Mouse (Mus musculus) kidney, postnatal 0 days (tissue): ENCODE measurements around the gene Myo3b. TPM values are rescaled to one million over a fixed set of nuclear protein-coding genes. Genes with fewer than 3 reads are reported as not detected.
"Not testable (repeated sequence)": the region's sequence is repeated elsewhere in the genome, so short reads cannot be mapped to it uniquely, and the experiment has no call there.

Source experiments
- ATAC-seq: fragments of 200-750 bp; cut with Nextera tagmentation; replicated peaks from 2 replicates; pipeline ENCODE4 v1.8.0; 2017; ENCODE audit warnings: low read depth, moderate number of reproducible peaks, moderate TSS enrichment, moderate library complexity; ENCODE audit not compliant: low FRiP score
- DNase-seq: peaks from one replicate; pipeline ENCODE4 v3.0.0-alpha.2; 2016; ENCODE audit warnings: low spot score
- H3K27ac ChIP-seq: fragments of 300-500 bp; sonication (generic); 2 replicates; pipeline ENCODE4 v1.5.1; 2014; ENCODE audit warnings: mild to moderate bottlenecking
- H3K27me3 ChIP-seq: fragments of 300-500 bp; sonication (generic); 2 replicates; pipeline ENCODE4 v1.6.1; 2014; ENCODE audit warnings: low read length, mixed read lengths; ENCODE audit not compliant: insufficient read depth
- H3K36me3 ChIP-seq: fragments of 300-500 bp; sonication (generic); 2 replicates; pipeline ENCODE4 v1.6.1; 2014; ENCODE audit warnings: low read length, mixed read lengths; ENCODE audit not compliant: insufficient read depth
- H3K4me1 ChIP-seq: fragments of 300-500 bp; sonication (generic); replicated peaks from 2 replicates; pipeline ENCODE4 v1.6.1; 2014; ENCODE audit warnings: antibody characterized with exemption, low read length, mixed read lengths; ENCODE audit not compliant: insufficient read depth
- H3K4me2 ChIP-seq: fragments of 300-500 bp; sonication (generic); 2 replicates; pipeline ENCODE4 v1.6.1; 2014; ENCODE audit warnings: mild to moderate bottlenecking, low read length, moderate library complexity, mixed read lengths
- H3K4me3 ChIP-seq: fragments of 300-500 bp; sonication (generic); replicated peaks from 2 replicates; pipeline ENCODE4 v1.5.1; 2014; ENCODE audit warnings: low read depth, low read length
- H3K9ac ChIP-seq: fragments of 300-500 bp; sonication (generic); 2 replicates; pipeline ENCODE4 v1.6.1; 2014; ENCODE audit warnings: low read depth, low read length
- H3K9me3 ChIP-seq: fragments of 300-500 bp; sonication (generic); replicated peaks from 2 replicates; pipeline ENCODE4 v1.6.1; 2016; ENCODE audit warnings: low read length, inconsistent platforms, mixed read lengths
- CTCF ChIP-seq: IDR thresholded peaks from 2 replicates; pipeline ENCODE4 v1.5.1; 2016; ENCODE audit warnings: antibody characterized with exemption, low read depth, mild to moderate bottlenecking, moderate library complexity
- WGBS: fragments of 180-500 bp; shearing (Covaris S2); extraction: QIAGEN DNeasy Blood & Tissue Kit; methylation state at CpG from one replicate; pipeline ENCODE4 v1.1.7; 2014; 5-methylcytosine and 5-hydroxymethylcytosine counted together
- polyA plus RNA-seq: library from polyadenylated mRNA; unstranded; fragments of >200 nt; fragmentation: Nextera tagmentation; extraction: Ambion mirVana; gene quantifications from 2 replicates; pipeline ENCODE4 v1.2.1, GENCODE M21; 2015

The Myo3b gene
- polyA plus RNA-seq, 1 experiment from 2014 or later = 1.3 TPM

DNA sequence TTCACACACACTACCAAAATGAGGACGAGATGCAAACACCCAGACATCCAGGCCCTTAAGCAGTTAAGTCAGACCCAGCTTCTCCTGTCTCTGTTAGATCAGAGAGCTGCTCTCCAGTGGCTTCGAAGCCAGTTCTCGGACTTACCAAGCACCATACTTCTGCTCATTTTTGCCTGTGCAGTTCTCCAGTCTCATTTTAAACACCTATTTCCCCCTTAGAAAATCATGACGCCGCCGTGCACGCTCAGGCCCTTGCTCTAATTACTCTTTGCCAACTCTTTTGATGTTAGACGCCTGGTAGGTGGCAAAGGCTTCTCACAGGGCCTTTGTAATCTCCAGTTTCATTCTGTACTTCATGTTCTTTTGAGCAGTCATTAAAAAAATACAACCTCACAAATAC, 179.5 kb downstream of the Myo3b start:
- 39% methylated on average over 8 of the region's 8 CpGs for WGBS
- no peaks in the 10 kb centered on the region for H3K36me3 ChIP-seq
- TF ChIP-seq CTCF = no peak

DNA sequence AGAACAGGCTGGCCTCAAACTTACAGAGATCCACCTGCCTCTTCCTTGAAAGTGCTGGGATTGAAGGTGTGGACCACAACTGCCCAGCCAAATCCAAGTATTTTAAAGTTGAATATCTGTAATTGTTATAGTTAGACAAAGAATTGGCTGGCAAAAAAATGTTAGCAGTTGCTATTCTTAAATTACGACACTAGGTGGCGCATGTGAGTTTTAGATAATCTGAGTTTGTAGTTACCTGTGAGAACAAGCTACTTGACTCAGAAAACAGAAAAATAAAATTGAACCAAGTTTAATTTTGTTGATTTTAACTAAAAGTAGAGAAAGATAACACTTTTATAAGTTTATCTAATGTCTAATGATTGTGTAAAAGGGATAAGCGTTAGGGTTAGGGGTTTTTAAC, 187.8 kb downstream of the Myo3b start:
- 12% methylated on average over 3 of the region's 3 CpGs for WGBS
- peak; percentile 80 for TF ChIP-seq CTCF
- Histone ChIP-seq H3K9me3 (no peaks in the 10 kb centered on the region), H3K27me3 (no peaks in the 10 kb centered on the region), H3K4me3 (no peak overlapping the region), H3K4me2 (no peak overlapping the region), H3K9ac (no peak overlapping the region), H3K27ac (no peak overlapping the region), H3K36me3 (no peaks in the 10 kb centered on the region), H3K4me1 (no peaks in the 10 kb centered on the region)
- DNase-seq (peak; percentile 70), ATAC-seq (no peak)

More for the DNA sequence above, 179.5 kb downstream of the Myo3b start:
- no peak overlapping the region for H3K9ac ChIP-seq
- H3K9me3 ChIP-seq = no peaks in the 10 kb centered on the region
- H3K27ac ChIP-seq = no peak overlapping the region
- H3K4me2 ChIP-seq = no peak overlapping the region
- H3K27me3 ChIP-seq = no peaks in the 10 kb centered on the region
- DNase-seq = no peak
- H3K4me3 ChIP-seq = no peak overlapping the region
- ATAC-seq = no peak
- no peaks in the 10 kb centered on the region for H3K4me1 ChIP-seq

DNA sequence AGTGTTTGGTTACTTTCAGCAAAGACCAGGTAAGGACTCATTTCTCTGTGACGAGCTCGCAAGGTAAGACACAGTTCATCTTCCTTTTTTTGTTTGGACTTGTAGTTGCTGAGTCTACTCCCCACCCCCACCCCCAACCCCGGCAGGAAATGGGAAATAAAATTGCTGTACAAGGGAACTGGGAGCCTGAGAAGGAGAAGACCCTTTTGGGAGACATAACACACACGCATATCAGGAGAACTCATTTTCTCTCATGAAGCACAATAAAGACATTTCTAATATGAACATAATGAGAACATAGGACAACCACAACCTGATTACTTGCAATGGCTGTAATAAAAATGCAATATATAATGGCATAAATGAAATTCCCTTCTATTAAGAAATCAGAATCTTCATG, 195.5 kb downstream of the Myo3b start:
- DNase-seq, ATAC-seq, H3K27ac ChIP-seq, H3K4me1 ChIP-seq, H3K9me3 ChIP-seq, H3K27me3 ChIP-seq, H3K36me3 ChIP-seq, H3K9ac ChIP-seq, H3K4me2 ChIP-seq, H3K4me3 ChIP-seq: not testable (repeated sequence)
- WGBS = 60% methylated on average over 3 of the region's 4 CpGs

DNA sequence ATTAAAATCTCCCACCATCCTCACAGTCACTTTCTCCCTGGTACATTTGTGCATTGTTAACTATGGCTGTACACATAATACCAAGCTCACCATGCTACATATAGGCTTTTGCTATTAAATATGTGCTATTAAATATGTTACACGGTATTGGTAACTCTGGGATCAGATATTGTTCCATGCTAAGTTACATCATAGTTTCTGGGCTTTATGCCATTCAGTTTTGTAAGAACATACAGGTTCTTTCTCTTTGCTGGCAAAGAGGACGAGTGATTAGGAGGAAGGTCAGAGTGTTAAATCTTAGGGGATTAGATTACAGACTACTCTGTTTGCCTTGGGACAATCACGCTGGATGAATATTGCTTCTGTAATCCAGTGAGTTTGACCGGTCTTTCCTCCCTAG, 207.1 kb downstream of the Myo3b start:
- no peaks in the 10 kb centered on the region for H3K36me3 ChIP-seq
- TF ChIP-seq CTCF = no peak
- H3K4me3 ChIP-seq = no peak overlapping the region
- H3K9ac ChIP-seq = no peak overlapping the region
- H3K4me2 ChIP-seq = no peak overlapping the region
- H3K9me3 ChIP-seq = no peaks in the 10 kb centered on the region
- ATAC-seq = no peak
- no peak overlapping the region for H3K27ac ChIP-seq
- H3K27me3 ChIP-seq = no peaks in the 10 kb centered on the region
- WGBS = 52% methylated on average over 4 of the region's 4 CpGs
- H3K4me1 ChIP-seq = no peaks in the 10 kb centered on the region
- no peak for DNase-seq

DNA sequence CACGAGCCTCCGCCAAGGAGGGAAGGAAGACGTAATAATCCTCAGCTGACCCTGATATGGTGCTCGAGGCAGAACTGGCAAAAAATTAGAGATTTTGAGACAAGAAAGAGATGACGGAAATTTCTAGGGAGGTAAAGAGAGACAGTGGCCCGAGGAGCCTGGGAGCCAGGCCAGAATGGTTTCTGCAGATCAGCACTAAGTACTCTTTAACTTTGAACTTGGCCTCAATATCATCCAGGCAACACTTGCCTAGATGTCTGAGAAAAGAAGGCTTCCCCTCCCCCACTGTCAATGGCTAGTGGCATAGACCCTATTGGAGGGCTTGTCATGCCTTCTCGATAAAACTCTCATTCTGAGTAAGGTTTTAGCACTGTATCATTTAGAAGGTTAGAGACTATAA, 209.7 kb downstream of the Myo3b start:
- WGBS = 85% methylated on average over 7 of the region's 7 CpGs
- H3K4me3 ChIP-seq = no peak overlapping the region
- no peaks in the 10 kb centered on the region for H3K27me3 ChIP-seq
- no peaks in the 10 kb centered on the region for H3K36me3 ChIP-seq
- ATAC-seq (no peak), DNase-seq (no peak)
- H3K4me2 ChIP-seq = no peak overlapping the region
- no peaks in the 10 kb centered on the region for H3K4me1 ChIP-seq
- H3K9me3 ChIP-seq = no peaks in the 10 kb centered on the region
- no peak for TF ChIP-seq CTCF
- H3K9ac ChIP-seq = no peak overlapping the region
- H3K27ac ChIP-seq = no peak overlapping the region

DNA sequence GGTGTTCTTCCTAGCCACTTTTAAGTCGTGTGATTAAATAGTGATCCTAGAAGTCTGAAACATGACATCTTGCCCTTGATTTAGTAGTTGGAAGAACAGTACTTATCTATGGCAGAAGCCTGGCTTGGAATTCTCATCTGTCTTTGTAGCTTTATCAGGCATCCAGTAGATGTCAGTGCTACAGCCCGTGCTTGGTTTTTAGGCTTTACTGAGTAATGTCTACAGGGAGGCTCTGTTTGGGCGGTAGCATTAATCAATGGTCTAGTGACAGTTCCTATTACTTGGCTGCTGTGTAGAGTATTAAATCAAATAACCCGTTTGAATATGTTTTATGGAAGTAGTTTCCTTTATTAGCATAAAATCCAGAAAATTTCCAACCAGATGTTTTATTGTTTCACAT, 210.9 kb downstream of the Myo3b start:
- H3K4me3 ChIP-seq = no peak overlapping the region
- H3K4me1 ChIP-seq = no peaks in the 10 kb centered on the region
- WGBS = 48% methylated on average over 4 of the region's 4 CpGs
- H3K9me3 ChIP-seq = no peaks in the 10 kb centered on the region
- DNase-seq (peak; percentile 69), ATAC-seq (no peak)
- H3K36me3 ChIP-seq = no peaks in the 10 kb centered on the region
- TF ChIP-seq CTCF = peak; percentile 52
- no peaks in the 10 kb centered on the region for H3K27me3 ChIP-seq
- no peak overlapping the region for H3K4me2 ChIP-seq
- H3K27ac ChIP-seq = no peak overlapping the region
- H3K9ac ChIP-seq = no peak overlapping the region

DNA sequence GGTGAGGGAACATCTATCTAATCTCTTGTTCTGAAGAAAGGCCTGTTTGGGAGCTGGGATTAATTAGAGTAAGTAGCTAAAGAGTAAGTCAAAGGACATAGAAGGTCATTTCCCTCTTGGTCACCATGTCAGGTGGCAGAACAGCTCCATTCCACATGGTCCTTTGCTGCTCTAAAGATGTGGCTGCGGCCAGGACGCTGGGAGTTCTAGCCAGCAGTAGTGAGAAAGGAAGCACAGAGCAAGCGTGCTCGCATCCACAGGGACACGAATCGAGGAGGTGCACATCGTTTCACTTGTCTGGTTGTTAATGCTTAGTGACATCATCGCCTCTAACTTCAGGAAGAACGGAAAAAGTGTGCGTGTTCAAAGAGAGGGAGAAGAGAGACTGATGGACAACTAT, 212.3 kb downstream of the Myo3b start:
- Histone ChIP-seq H3K27ac (no peak overlapping the region), H3K9me3 (no peaks in the 10 kb centered on the region), H3K36me3 (no peaks in the 10 kb centered on the region), H3K4me1 (no peaks in the 10 kb centered on the region), H3K27me3 (no peaks in the 10 kb centered on the region), H3K9ac (no peak overlapping the region), H3K4me2 (no peak overlapping the region), H3K4me3 (no peak overlapping the region)
- ATAC-seq (no peak), DNase-seq (no peak)
- 86% methylated on average over 10 of the region's 10 CpGs for WGBS
- TF ChIP-seq CTCF = no peak
